Mouse (Mus musculus) megakaryocyte, embryonic 14.5 days (primary cell): Measurements from ENCODE around the gene Ctps.

Experiments used
- FLI1 ChIP-seq: IDR thresholded peaks from 2 replicates; pipeline ENCODE4 v1.6.1; 2012; ENCODE audit warnings: low read length, inconsistent platforms, mixed read lengths
- GATA1 ChIP-seq: IDR thresholded peaks from 3 replicates; pipeline ENCODE4 v1.6.1; 2012; ENCODE audit warnings: mixed read lengths, low read length, inconsistent platforms, borderline replicate concordance

DNA sequence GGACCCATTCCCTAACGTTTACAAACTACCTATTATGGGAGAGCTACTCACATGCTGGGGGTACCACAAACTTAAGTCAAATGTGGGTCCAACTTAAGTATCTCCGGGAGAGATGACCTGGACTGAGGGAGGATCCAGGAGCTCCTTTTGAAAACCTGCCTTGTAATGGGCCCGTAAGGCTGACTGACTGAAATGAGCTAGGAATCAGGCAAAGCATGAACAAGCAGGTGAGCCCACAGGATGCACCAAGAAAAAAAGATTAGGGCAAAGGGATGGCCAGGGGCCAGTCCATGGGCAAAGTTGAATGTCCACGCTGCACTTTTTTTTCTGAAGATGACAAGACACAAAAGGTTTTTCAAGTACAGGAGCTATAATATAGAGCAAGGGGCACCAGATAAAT is 1.1 kb downstream of the Ctps start:
- no peak for TF ChIP-seq GATA1
- TF ChIP-seq FLI1: no peak
